Mouse (Mus musculus): ENCODE measurements around the gene Olfr319.
"Not testable (repeated sequence)": the region's sequence is repeated elsewhere in the genome, so short reads cannot be mapped to it uniquely, and the experiment has no call there.

The Olfr319 gene

DNA sequence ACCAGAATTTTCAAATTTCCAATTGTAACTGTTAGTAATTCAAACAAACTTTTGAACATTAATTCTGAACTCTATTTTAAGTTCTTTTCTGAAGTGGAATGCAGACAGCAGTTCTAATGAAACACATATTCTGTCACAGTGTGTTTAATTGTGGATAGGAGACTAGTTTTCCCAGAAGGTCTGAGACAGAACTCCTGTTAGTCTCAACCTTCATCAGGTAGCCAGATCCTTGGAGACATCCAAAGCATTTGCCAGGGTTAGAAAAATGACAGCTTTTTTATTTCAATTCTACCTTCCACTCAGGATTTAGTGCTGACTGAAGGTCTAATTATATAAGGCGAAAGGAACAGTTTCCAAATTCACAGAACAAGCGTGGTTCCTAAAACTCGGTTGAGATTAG lies at the start of gene Olfr319:
TSS of gene Olfr319 (plus strand) at position 301 of the 400 bp plus-strand sequence.
- DNase-seq = no peak

GRCm38 (mm10) chr11:58655151-58655550 lies 43.8 kb upstream of the Olfr319 start:
- DNase-seq = no peak

GRCm38 (mm10) chr11:58658596-58658995 lies 40.4 kb upstream of the Olfr319 start, which contains the start of gene Olfr322:
Gene Olfr322, plus strand, starts transcription at chr11:58658782.
- no peak for DNase-seq

DNA sequence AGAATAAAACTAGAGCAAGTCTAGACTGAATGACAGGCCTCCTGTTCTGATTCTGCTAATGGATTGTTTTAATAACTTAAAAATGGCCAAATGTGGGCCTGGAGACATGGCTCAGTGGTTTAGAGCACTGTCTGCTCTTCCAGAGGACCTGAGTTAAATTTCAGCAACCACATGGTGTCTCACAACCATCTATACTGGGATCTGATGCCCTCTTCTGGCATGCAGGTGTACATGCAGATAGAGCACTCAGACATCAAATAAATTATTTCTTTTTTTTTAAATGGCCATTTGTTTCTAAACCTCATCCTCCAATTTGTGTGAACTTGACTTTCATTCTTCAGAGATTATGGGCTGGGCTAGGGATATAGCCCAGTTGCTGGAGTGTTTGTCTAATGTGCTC lies 29.7 kb upstream of the Olfr319 start:
- no peak for DNase-seq

GRCm38 (mm10) chr11:58671825-58672224 lies 27.1 kb upstream of the Olfr319 start:
- DNase-seq = no peak

- no peak for DNase-seq
These were observed 18.2 kb upstream of the Olfr319 start, which contains the start of gene Olfr320 for GRCm38 (mm10) chr11:58680799-58681198. Gene Olfr320, plus strand, starts transcription at chr11:58681099.

- DNase-seq = no peak
These were observed 10.1 kb downstream of the Olfr319 start for GRCm38 (mm10) chr11:58709086-58709485.

DNA sequence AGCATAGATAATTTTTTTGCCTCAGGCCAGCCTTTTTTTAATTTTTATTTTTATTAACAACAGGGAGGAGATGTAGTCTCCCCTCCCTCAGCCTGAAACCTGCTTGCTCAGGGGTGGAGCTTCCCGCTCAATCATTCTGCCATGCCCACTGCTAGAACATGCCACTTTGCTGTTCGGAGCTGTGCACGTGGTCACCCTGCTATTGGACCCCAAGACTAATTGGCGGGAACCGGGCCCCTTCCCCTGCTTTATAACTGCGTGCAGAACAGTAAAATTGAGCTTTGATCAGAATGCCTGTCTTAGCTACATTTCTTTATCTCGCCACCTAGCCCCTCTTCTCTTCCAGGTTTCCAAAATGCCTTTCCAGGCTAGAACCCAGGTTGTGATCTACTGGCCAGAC lies 18.8 kb downstream of the Olfr319 start:
- DNase-seq = not testable (repeated sequence)

GRCm38 (mm10) chr11:58719701-58720100 lies 20.7 kb downstream of the Olfr319 start:
- no peak for DNase-seq

- no peak for DNase-seq
These were observed 25.0 kb downstream of the Olfr319 start, which contains the start of gene Olfr318 for GRCm38 (mm10) chr11:58723914-58724313. Gene Olfr318, minus strand, starts transcription at chr11:58724014.

GRCm38 (mm10) chr11:58727896-58728650 lies 29.1 kb downstream of the Olfr319 start:
- DNase-seq = not testable (repeated sequence)

DNA sequence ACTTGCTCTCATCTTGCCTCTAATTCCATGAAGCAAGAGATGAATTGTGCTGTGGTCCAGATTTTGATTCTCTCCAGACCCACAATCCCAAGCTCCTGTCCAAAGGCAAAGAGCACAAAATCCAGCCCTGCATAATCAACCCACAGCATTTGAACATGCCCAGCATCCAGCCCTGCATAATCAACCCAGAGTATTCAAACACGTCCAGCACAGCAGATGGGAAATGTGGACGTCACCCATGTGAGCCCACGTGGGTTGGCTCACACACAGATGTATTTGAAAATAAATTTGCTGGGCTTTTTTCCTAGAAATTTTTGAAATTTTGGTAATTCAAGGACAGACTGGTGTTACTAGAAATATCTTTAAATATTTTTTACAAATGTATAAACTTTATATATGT lies 34.4 kb downstream of the Olfr319 start:
- DNase-seq = no peak

DNA sequence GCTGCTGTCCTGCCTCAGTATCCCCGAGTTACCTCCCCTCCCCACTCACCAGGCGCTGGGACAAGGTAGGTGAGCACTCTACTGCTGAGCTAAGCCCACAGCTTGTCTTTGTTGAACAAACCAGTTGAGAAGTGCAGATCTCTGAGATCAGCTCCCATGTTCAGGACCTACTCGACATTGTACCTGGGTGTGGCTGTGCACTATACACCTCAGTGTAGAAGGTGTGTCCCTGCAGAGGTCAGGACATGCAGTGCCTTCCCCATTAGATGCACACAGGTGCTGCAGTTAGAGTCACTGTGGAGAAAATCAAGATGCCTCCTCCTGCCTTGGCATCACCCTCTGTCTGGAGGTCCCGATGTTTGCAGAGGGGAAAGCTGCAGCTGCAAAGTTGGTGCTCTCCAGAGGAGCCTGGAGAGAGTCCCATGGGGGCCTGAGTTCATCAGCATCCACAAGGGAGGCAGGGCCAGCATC lies 39.9 kb downstream of the Olfr319 start, which contains the start of gene Olfr317:
TSS of gene Olfr317 (minus strand) at position 421 of the 471 bp plus-strand sequence.
- DNase-seq = no peak

DNA sequence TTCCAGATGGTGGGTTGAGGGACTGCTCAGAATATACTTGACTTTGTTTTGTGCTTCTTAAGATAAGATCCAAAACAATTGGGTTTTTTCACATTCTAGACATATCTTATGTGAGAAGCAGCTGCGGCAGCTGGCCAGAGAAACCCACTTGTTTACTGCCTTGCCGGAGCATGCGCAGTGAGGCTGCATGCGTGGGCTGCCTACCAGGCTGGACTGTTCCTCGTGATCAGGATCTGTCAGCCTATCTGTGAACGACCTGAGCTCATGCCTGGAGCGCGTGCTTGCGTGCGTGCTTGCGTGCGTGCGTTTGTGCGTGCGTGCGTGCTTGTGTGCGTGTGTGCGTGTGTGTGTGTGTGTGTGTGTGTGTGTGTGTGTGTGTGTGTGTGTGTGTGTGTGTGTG lies 52.1 kb downstream of the Olfr319 start:
- DNase-seq = not testable (repeated sequence)

DNA sequence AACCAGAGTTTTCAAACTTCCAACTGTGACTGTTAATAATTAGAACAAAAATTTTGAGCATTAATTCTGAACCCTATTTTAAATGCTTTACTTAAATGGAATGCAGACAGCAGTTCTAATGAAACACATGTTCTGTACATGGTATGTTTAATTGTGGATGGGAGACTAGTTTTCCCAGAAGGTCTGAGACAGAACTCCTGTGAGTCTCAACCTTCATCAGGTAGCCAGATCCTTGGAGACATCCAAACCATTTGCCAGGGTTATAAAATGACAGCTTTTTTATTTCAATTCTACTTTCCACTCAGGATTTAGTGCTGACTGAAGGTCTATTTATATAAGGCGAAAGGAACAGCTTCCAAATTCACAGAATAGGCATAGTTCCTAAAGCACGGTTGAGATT lies 53.5 kb downstream of the Olfr319 start, which contains the start of gene Olfr316:
TSS of gene Olfr316 (plus strand) at position 301 of the 400 bp plus-strand sequence.
- DNase-seq = no peak
